Mouse (Mus musculus): ENCODE measurements around the gene Casp6. TPM values are rescaled to one million over a fixed set of nuclear protein-coding genes. Genes with fewer than 3 reads are reported as not detected.

Gene Casp6
- polyA plus RNA-seq, 1 experiment from 2014 or later, result 37.8 TPM

DNA sequence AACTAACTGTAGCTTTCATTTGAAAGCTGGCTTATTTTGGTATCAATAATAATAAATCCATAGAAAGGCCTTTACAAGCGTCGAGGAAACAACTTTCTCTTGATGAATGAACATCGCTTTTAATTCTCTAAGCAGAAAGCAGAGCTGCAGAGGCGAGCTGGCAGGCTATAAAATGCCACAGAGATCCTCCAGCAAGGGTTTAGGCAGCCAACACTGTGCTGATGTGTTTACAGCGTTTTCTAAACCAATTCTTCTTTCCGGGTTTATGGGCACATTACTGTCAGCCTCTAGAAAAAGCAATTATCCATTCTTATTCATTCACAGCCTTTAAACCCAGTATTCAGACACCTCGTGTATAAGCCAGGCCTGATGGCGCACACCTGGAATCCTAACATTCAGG is 61.3 kb downstream of the Casp6 start:
- Histone ChIP-seq H3K9me3 (no peaks in the 10 kb centered on the region), H3K4me2 (no peak overlapping the region), H3K36me3 (no peaks in the 10 kb centered on the region), H3K27ac (replicated peaks) (no peak overlapping the region), H3K4me1 (replicated peaks) (peaks cover 6% of the 10 kb centered on the region; the same call in 1 of the 2 replicates), H3K27me3 (0 out of 2 replicates have a peak, but pooled peaks cover 2% of the 10 kb centered on the region), H3K9ac (no peak overlapping the region), H3K4me3 (no peak overlapping the region)
- WGBS, result 40% methylated on average over 8 of the region's 8 CpGs
- ATAC-seq (ENCODE audit: low read depth), result 0 out of 2 replicates have a peak, but pooled peaks have one; percentile 23

Other genes with a start within 250 kb of the Casp6 start
- gene Egf, start 146.1 kb upstream of the Casp6 start, polyA plus RNA-seq (2015; fragmentation: Nextera tagmentation; extraction: Ambion mirVana), result 1.8 and 3.2 TPM in 2 replicates
- not detected in 2 replicates for gene Lrit3, start 97.4 kb upstream of the Casp6 start, polyA plus RNA-seq (2015; fragmentation: Nextera tagmentation; extraction: Ambion mirVana)
- gene Rrh, start 78.8 kb upstream of the Casp6 start, polyA plus RNA-seq (2015; fragmentation: Nextera tagmentation; extraction: Ambion mirVana), result 0.21 and 0.25 TPM in 2 replicates
- 43.7 and 48.6 TPM in 2 replicates for gene Gar1, start 70.0 kb upstream of the Casp6 start, polyA plus RNA-seq (2015; fragmentation: Nextera tagmentation; extraction: Ambion mirVana)
- 0.53 and 0.69 TPM in 2 replicates for gene Cfi, start 65.5 kb upstream of the Casp6 start, polyA plus RNA-seq (2015; fragmentation: Nextera tagmentation; extraction: Ambion mirVana)
- 30.2 and 31.0 TPM in 2 replicates for gene Pla2g12a, start 22.8 kb upstream of the Casp6 start, polyA plus RNA-seq (2015; fragmentation: Nextera tagmentation; extraction: Ambion mirVana)
- 4.3 and 7.4 TPM in 2 replicates for gene Mcub, start 68.8 kb downstream of the Casp6 start, polyA plus RNA-seq (2015; fragmentation: Nextera tagmentation; extraction: Ambion mirVana)
- 31.4 and 34.1 TPM in 2 replicates for gene Sec24b, start 160.1 kb downstream of the Casp6 start, polyA plus RNA-seq (2015; fragmentation: Nextera tagmentation; extraction: Ambion mirVana)
- gene Col25a1, start 230.1 kb downstream of the Casp6 start, polyA plus RNA-seq (2015; fragmentation: Nextera tagmentation; extraction: Ambion mirVana), result 3.1 and 4.5 TPM in 2 replicates

Measured in neural tube, embryonic 13.5 days (tissue).